Mouse (Mus musculus) large intestine, adult 2 months (tissue): ENCODE results near the gene Eif4e1b. TPM values are rescaled to one million over a fixed set of nuclear protein-coding genes. Genes with fewer than 3 reads are reported as not detected.
"Not testable (repeated sequence)": the region's sequence is repeated elsewhere in the genome, so short reads cannot be mapped to it uniquely, and the experiment has no call there.

Source experiments
- DNase-seq: peaks from one replicate; pipeline ENCODE4 v3.0.0-alpha.2; 2012; ENCODE audit warnings: low read depth, low spot score
- WGBS: fragments of 180-500 bp; shearing (Covaris S2); methylation state at CpG from one replicate; pipeline ENCODE4 v1.1.7; 2018; 5-methylcytosine and 5-hydroxymethylcytosine counted together
- polyA plus RNA-seq: library from polyadenylated mRNA; depleted of rRNA; stranded (reverse); fragments of >200 nt; gene quantifications from 2 replicates; pipeline ENCODE4 v1.2.3, GENCODE M21; 2012

The Eif4e1b gene
- polyA plus RNA-seq, 1 experiment: not detected

GRCm38 (mm10) chr13:54758045-54758755, 25.6 kb upstream of the Eif4e1b start:
- DNase-seq: peak; percentile 42
- WGBS: under 1% methylated on average over 43 of the region's 43 CpGs

- no peak for DNase-seq
- 6% methylated on average over 29 of the region's 29 CpGs for WGBS
These were observed 24.9 kb upstream of the Eif4e1b start for GRCm38 (mm10) chr13:54758756-54759470.

- WGBS: 14% methylated on average over 7 of the region's 7 CpGs
These were observed 24.3 kb upstream of the Eif4e1b start for GRCm38 (mm10) chr13:54759496-54759895.

GRCm38 (mm10) chr13:54760164-54760795, 23.5 kb upstream of the Eif4e1b start:
- WGBS: 61% methylated on average over 8 of the region's 8 CpGs
- DNase-seq: no peak

More at GRCm38 (mm10) chr13:54759496-54759895, 24.3 kb upstream of the Eif4e1b start:
- no peak for DNase-seq

- DNase-seq: no peak
- 75% methylated on average over 7 of the region's 7 CpGs for WGBS
These were observed 22.9 kb upstream of the Eif4e1b start for GRCm38 (mm10) chr13:54760906-54761305.

GRCm38 (mm10) chr13:54765281-54766191, 18.3 kb upstream of the Eif4e1b start:
- WGBS: 7% methylated on average over 44 of the region's 44 CpGs
- DNase-seq: no peak

GRCm38 (mm10) chr13:54766192-54766768, 17.5 kb upstream of the Eif4e1b start, which contains the start of gene Sncb:
Gene Sncb (minus strand): TSS chr13:54766595.
- no peak for DNase-seq
- WGBS: 3% methylated on average over 35 of the region's 35 CpGs

- WGBS: 67% methylated on average over 4 of the region's 4 CpGs
These were observed 16.8 kb upstream of the Eif4e1b start for GRCm38 (mm10) chr13:54767012-54767411.

GRCm38 (mm10) chr13:54780592-54780991, 3.2 kb upstream of the Eif4e1b start:
- 71% methylated on average over 3 of the region's 3 CpGs for WGBS

More at GRCm38 (mm10) chr13:54767012-54767411, 16.8 kb upstream of the Eif4e1b start:
- DNase-seq: no peak

GRCm38 (mm10) chr13:54781086-54781485, 2.7 kb upstream of the Eif4e1b start:
- 80% methylated on average over 3 of the region's 3 CpGs for WGBS
- no peak for DNase-seq

More at GRCm38 (mm10) chr13:54780592-54780991, 3.2 kb upstream of the Eif4e1b start:
- no peak for DNase-seq

GRCm38 (mm10) chr13:54783235-54783634, 563 bp upstream of the Eif4e1b start:
- WGBS: 42% methylated on average over 2 of the region's 2 CpGs
- DNase-seq: no peak

- WGBS: 6% methylated on average over 2 of the region's 2 CpGs
- not testable (repeated sequence) for DNase-seq
These were observed 3.8 kb downstream of the Eif4e1b start for GRCm38 (mm10) chr13:54787591-54787990.

GRCm38 (mm10) chr13:54788740-54789560, 5.2 kb downstream of the Eif4e1b start, which contains the start of gene Tspan17:
Gene Tspan17 (plus strand): TSS chr13:54789377.
- DNase-seq: peak; percentile 89
- 2% methylated on average over 49 of the region's 49 CpGs for WGBS

- 2% methylated on average over 38 of the region's 38 CpGs for WGBS
- DNase-seq: no peak
These were observed 6.0 kb downstream of the Eif4e1b start for GRCm38 (mm10) chr13:54789561-54790397.

- no peak for DNase-seq
- WGBS: 44% methylated on average over 21 of the region's 21 CpGs
These were observed 8.7 kb downstream of the Eif4e1b start for GRCm38 (mm10) chr13:54792259-54793230.

- 47% methylated on average over 16 of the region's 16 CpGs for WGBS
- no peak for DNase-seq
These were observed 10.3 kb downstream of the Eif4e1b start for GRCm38 (mm10) chr13:54794002-54794577.
